Mouse (Mus musculus) CD4-positive naive resting alpha-beta T cell, adult 76 days (primary cell): ENCODE data around the gene Rfwd3. TPM values are rescaled to one million over a fixed set of nuclear protein-coding genes. Genes with fewer than 3 reads are reported as not detected.

Source experiments
- total RNA-seq: library from RNA; stranded (reverse); gene quantifications from one replicate; pipeline ENCODE4 v1.2.4, GENCODE M21; 2023

Gene Rfwd3
- total RNA-seq = 26.7 TPM

GRCm38 (mm10) chr8:111299821-111300568 lies at the start of gene Rfwd3:
Rfwd3 (minus strand) TSS chr8:111300222.

GRCm38 (mm10) chr8:111337890-111338347 lies 37.9 kb upstream of the Rfwd3 start, which contains the start of gene Mlkl:
Mlkl (minus strand) TSS chr8:111338177.

GRCm38 (mm10) chr8:111258631-111259407 lies 41.2 kb downstream of the Rfwd3 start, which contains the start of gene Glg1:
Glg1 (minus strand) TSS chr8:111259216.

Other genes starting within 250 kb of the Rfwd3 start
- 13.5 TPM for gene Exosc6, start 243.9 kb downstream of the Rfwd3 start, total RNA-seq
- gene Clec18a, start 207.8 kb downstream of the Rfwd3 start, total RNA-seq = not detected
- gene Pdpr, start 205.6 kb downstream of the Rfwd3 start, total RNA-seq = 23.3 TPM
- gene Glg1, start 41.0 kb downstream of the Rfwd3 start, total RNA-seq = 63.2 TPM
- not detected for gene Mlkl, start 38.0 kb upstream of the Rfwd3 start, total RNA-seq
- not detected for gene Fa2h, start 93.6 kb upstream of the Rfwd3 start, total RNA-seq
- gene Wdr59, start 221.9 kb upstream of the Rfwd3 start, total RNA-seq = 9.6 TPM
- 255 TPM for gene Znrf1, start 235.9 kb upstream of the Rfwd3 start, total RNA-seq